Mouse (Mus musculus): Measurements from ENCODE around the gene Smc3.

Smc3 gene

DNA sequence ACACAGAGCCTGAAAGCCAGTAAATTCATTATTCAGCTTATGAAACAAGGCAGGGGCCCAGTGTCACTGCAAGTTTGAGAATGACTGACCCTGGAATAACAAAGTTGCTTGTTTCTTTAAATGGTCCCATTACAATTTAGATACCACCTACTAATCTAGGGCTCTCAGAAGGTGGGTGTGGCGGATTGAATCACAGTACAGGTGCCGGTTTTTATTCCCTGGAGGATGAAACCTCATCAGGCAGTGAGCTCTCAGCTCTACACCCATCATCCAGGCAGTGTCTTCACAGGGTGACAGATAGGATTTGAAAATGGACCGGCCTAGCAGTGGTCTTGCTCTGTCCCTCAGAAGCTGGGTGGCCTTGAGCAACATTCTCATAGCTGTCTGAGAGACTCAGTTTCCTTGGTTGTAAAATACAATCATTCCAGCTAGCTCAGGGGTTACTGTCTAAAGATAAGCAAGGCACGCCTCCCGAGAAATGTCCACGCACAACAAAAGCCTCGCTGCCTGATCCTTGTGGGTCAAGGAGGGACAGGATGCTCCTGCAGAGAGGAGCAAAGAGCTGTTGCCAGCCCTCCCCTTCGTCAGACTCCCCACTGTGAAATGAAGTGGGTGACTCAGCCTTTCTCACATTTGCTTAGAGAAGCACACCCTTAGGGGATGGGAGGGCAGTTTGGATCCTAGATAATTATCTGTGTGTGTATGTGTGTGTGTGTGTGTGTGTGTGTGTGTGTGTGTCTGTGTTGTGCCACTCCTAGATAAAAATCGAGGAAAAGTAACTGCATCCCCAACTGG lies 74.1 kb downstream of the Smc3 start:
- in situ Hi-C loops (cut with MboI; ENCODE audit: low pct_unique_long_range_greater_than_20kb in 1 of 2, low sequenced_read_pairs in 2 of 2, unreplicated experiment in 1 of 2), result no loop called here

- in situ Hi-C loops (cut with MboI; ENCODE audit: low pct_unique_long_range_greater_than_20kb in 1 of 2, low sequenced_read_pairs in 2 of 2, unreplicated experiment in 1 of 2), result no loop called here
Observed at GRCm38 (mm10) chr19:53676228-53676627, 76.0 kb downstream of the Smc3 start.

- in situ Hi-C loops (cut with MboI; ENCODE audit: low pct_unique_long_range_greater_than_20kb in 1 of 2, low sequenced_read_pairs in 2 of 2, unreplicated experiment in 1 of 2), result no loop called here
Observed at GRCm38 (mm10) chr19:53676718-53677634, 76.8 kb downstream of the Smc3 start, which contains the start of gene Rbm20. Gene Rbm20 (plus strand): TSS chr19:53677306.

GRCm38 (mm10) chr19:53679194-53679593 lies 79.0 kb downstream of the Smc3 start:
- in situ Hi-C loops (cut with MboI; ENCODE audit: low pct_unique_long_range_greater_than_20kb in 1 of 2, low sequenced_read_pairs in 2 of 2, unreplicated experiment in 1 of 2), result no loop called here

- in situ Hi-C loops (cut with MboI; ENCODE audit: low pct_unique_long_range_greater_than_20kb in 1 of 2, low sequenced_read_pairs in 2 of 2, unreplicated experiment in 1 of 2), result no loop called here
Observed at GRCm38 (mm10) chr19:53679981-53680380, 79.8 kb downstream of the Smc3 start.

DNA sequence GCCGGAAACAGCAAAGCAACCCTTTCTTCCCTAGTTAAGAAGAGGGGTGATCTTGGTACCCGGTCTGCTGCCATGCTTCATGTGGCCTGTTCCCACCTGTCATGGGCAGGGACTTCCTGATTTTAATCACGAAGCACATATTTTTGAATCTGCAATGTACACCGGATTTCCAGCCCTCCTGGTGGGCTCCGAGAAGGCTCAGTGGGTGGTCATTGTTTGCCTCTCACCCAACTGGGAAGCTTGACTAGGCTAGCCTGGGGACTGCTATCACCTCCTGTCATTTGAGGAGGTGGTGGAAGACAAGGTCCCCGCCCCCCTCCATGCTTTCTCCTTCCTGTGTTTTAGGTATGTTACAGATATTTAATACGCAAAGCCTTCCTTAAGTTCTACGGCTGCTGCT lies 82.2 kb downstream of the Smc3 start:
- in situ Hi-C loops (cut with MboI; ENCODE audit: low pct_unique_long_range_greater_than_20kb in 1 of 2, low sequenced_read_pairs in 2 of 2, unreplicated experiment in 1 of 2), result no loop called here

DNA sequence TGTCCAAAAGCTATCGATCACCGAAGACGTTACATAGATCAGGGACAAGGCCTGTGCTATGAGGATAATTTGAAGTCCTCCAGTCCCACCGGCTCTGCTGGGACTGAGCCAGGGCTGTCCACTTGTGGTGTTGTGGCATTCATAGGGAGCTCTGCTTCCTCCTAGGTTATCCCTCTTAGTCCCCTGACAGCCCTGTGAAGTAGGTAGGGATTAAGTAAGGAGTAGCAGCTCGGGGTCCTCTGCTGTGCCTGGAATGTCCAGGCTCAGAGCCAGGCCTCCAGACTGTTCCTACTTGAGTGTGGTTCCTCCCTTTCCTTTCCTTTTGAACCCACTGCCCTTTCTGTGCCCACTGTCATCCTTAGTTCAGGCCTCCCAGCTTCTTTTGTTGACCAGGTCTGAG lies 87.4 kb downstream of the Smc3 start:
- in situ Hi-C loops (cut with MboI; ENCODE audit: low pct_unique_long_range_greater_than_20kb in 1 of 2, low sequenced_read_pairs in 2 of 2, unreplicated experiment in 1 of 2), result no loop called here

- in situ Hi-C loops (cut with MboI; ENCODE audit: low pct_unique_long_range_greater_than_20kb in 1 of 2, low sequenced_read_pairs in 2 of 2, unreplicated experiment in 1 of 2), result no loop called here
Observed at GRCm38 (mm10) chr19:53690816-53691215, 90.6 kb downstream of the Smc3 start.

GRCm38 (mm10) chr19:53694020-53694419 lies 93.8 kb downstream of the Smc3 start:
- in situ Hi-C loops (cut with MboI; ENCODE audit: low pct_unique_long_range_greater_than_20kb in 1 of 2, low sequenced_read_pairs in 2 of 2, unreplicated experiment in 1 of 2), result no loop called here
